Mouse (Mus musculus) CH12.LX (cell line): ENCODE measurements at regions not wholly inside any gene's neighbourhood (a gene's known extent, or its start where the extent isn't known, plus 50 kb on each side); places are given as distances from the start of the nearest gene placed in this dataset.

Experiments
- DNase-seq: peaks from one replicate; pipeline ENCODE4 v3.0.0-alpha.2; 2013; ENCODE audit errors: extremely low read depth
- H3K27ac ChIP-seq: 2 replicates; pipeline ENCODE4 v1.5.1; 2012; ENCODE audit warnings: low read depth, mild to moderate bottlenecking, control low read depth, moderate library complexity; ENCODE audit not compliant: insufficient read depth
- H3K27me3 ChIP-seq: replicated peaks from 2 replicates; pipeline ENCODE3; 2012; ENCODE audit warnings: inconsistent platforms
- H3K36me3 ChIP-seq, 2 experiments: replicated peaks in 1 of 2; 2 replicates each; pipeline versions ENCODE3 to v1.6.1; 2012; ENCODE audit warnings: inconsistent platforms in 1 of 2, low read length in 1 of 2, mild to moderate bottlenecking in 1 of 2, mixed read lengths in 1 of 2, moderate library complexity in 1 of 2; ENCODE audit not compliant: control insufficient read depth in 1 of 2, insufficient read depth in 1 of 2
- H3K4me1 ChIP-seq, 2 experiments: 2 replicates each; pipeline ENCODE4 v1.6.1; 2012; ENCODE audit warnings: inconsistent platforms in 1 of 2, moderate library complexity in 1 of 2; ENCODE audit not compliant: insufficient read depth in 2 of 2, control insufficient read depth in 1 of 2
- H3K4me2 ChIP-seq: 2 replicates; pipeline ENCODE4 v1.6.1; 2012; ENCODE audit warnings: low read depth, mild to moderate bottlenecking, control low read depth; ENCODE audit not compliant: poor library complexity, insufficient read depth, severe bottlenecking
- H3K4me3 ChIP-seq, 3 experiments: fragments of 150-350 bp in 1 of 3; sonication (generic) in 1 of 3; replicated peaks in 1 of 3; 2 replicates each; pipeline versions ENCODE3 to v1.5.1; 2011 to 2012; ENCODE audit warnings: low read depth in 2 of 3, low read length in 2 of 3, mild to moderate bottlenecking in 2 of 3, moderate library complexity in 2 of 3, control low read depth in 1 of 3, improper control_type of control experiment in 1 of 3, inconsistent platforms in 1 of 3, mixed read lengths in 1 of 3; ENCODE audit not compliant: poor library complexity in 1 of 3
- H3K79me2 ChIP-seq: replicated peaks from 2 replicates; pipeline ENCODE4 v1.6.1; 2012; ENCODE audit warnings: mild to moderate bottlenecking, moderate library complexity; ENCODE audit not compliant: control insufficient read depth, poor library complexity, insufficient read depth, severe bottlenecking; ENCODE audit errors: extremely low read depth
- H3K9ac ChIP-seq: 2 replicates; pipeline ENCODE4 v1.6.1; 2012; ENCODE audit warnings: low read depth, mild to moderate bottlenecking, control low read depth, moderate library complexity; ENCODE audit not compliant: insufficient read depth
- H3K9me3 ChIP-seq: replicated peaks from 2 replicates; pipeline ENCODE3; 2012; ENCODE audit warnings: low read length, inconsistent platforms, mixed read lengths
- BHLHE40 ChIP-seq: IDR thresholded peaks from 2 replicates; pipeline ENCODE4 v1.6.1; 2011; ENCODE audit warnings: mild to moderate bottlenecking, low read depth, low read length, improper control_type of control experiment
- CHD1 ChIP-seq: IDR thresholded peaks from 2 replicates; pipeline ENCODE4 v1.6.1; 2012; ENCODE audit warnings: low read depth, low read length, improper control_type of control experiment, inconsistent platforms
- CHD2 ChIP-seq: IDR thresholded peaks from 2 replicates; pipeline ENCODE4 v1.6.1; 2011; ENCODE audit warnings: low read length, improper control_type of control experiment
- E2F4 ChIP-seq: IDR thresholded peaks from 2 replicates; pipeline ENCODE4 v1.6.1; 2011; ENCODE audit warnings: low read depth, low read length, improper control_type of control experiment; ENCODE audit not compliant: insufficient replicate concordance
- EP300 ChIP-seq: IDR thresholded peaks from 2 replicates; pipeline ENCODE4 v1.6.1; 2011; ENCODE audit warnings: low read length, improper control_type of control experiment
- ETS1 ChIP-seq: conservative IDR thresholded peaks from 2 replicates; pipeline ENCODE4 v1.6.1; 2012; ENCODE audit warnings: low read depth, mild to moderate bottlenecking, inconsistent platforms, low read length, improper control_type of control experiment, moderate library complexity
- IRF4 ChIP-seq: IDR thresholded peaks from 2 replicates; pipeline ENCODE4 v1.6.1; 2014; ENCODE audit warnings: low read depth, mild to moderate bottlenecking, inconsistent platforms, low read length, improper control_type of control experiment
- JUND ChIP-seq: conservative IDR thresholded peaks from 2 replicates; pipeline ENCODE4 v1.6.1; 2011; ENCODE audit warnings: low read depth, low read length, improper control_type of control experiment
- KAT2A ChIP-seq: IDR thresholded peaks from 2 replicates; pipeline ENCODE4 v1.6.1; 2012; ENCODE audit warnings: low read length, improper control_type of control experiment, inconsistent platforms; ENCODE audit not compliant: insufficient replicate concordance
- MAFK ChIP-seq: IDR thresholded peaks from 2 replicates; pipeline ENCODE4 v1.6.1; 2011; ENCODE audit warnings: low read length, improper control_type of control experiment; ENCODE audit not compliant: insufficient replicate concordance
- MAZ ChIP-seq: IDR thresholded peaks from 2 replicates; pipeline ENCODE4 v1.6.1; 2012; ENCODE audit warnings: low read depth, mild to moderate bottlenecking, inconsistent platforms, low read length, improper control_type of control experiment, moderate library complexity
- MXI1 ChIP-seq: IDR thresholded peaks from 2 replicates; pipeline ENCODE4 v1.6.1; 2011; ENCODE audit warnings: mild to moderate bottlenecking, low read depth, low read length, improper control_type of control experiment
- NELFE ChIP-seq: IDR thresholded peaks from 2 replicates; pipeline ENCODE4 v1.6.1; 2011; ENCODE audit warnings: low read depth, low read length, improper control_type of control experiment
- NRF1 ChIP-seq: IDR thresholded peaks from 2 replicates; pipeline ENCODE4 v1.6.1; 2014; ENCODE audit warnings: low read depth, mild to moderate bottlenecking, inconsistent platforms, low read length, improper control_type of control experiment, moderate library complexity
- PAX5 ChIP-seq: IDR thresholded peaks from 2 replicates; pipeline ENCODE4 v1.6.1; 2012; ENCODE audit warnings: low read length, inconsistent platforms, mixed read lengths
- POLR2A ChIP-seq: IDR thresholded peaks from 2 replicates; pipeline ENCODE4 v1.6.1; 2011; ENCODE audit warnings: low read depth, mild to moderate bottlenecking, improper control_type of control experiment, low read length
- RAD21 ChIP-seq: IDR thresholded peaks from 2 replicates; pipeline ENCODE4 v1.6.1; 2011; ENCODE audit warnings: low read depth, mild to moderate bottlenecking, low read length, improper control_type of control experiment, moderate library complexity
- SIN3A ChIP-seq: IDR thresholded peaks from 2 replicates; pipeline ENCODE4 v1.6.1; 2012; ENCODE audit warnings: low read length, improper control_type of control experiment, inconsistent platforms
- TCF12 ChIP-seq: IDR thresholded peaks from 2 replicates; pipeline ENCODE4 v1.6.1; 2014; ENCODE audit warnings: low read depth, mild to moderate bottlenecking, inconsistent platforms, low read length, improper control_type of control experiment
- UBTF ChIP-seq: IDR thresholded peaks from 2 replicates; pipeline ENCODE4 v1.6.1; 2012; ENCODE audit warnings: low read depth, mild to moderate bottlenecking, inconsistent platforms, low read length, improper control_type of control experiment, moderate library complexity
- USF2 ChIP-seq: conservative IDR thresholded peaks from 2 replicates; pipeline ENCODE4 v1.6.1; 2011; ENCODE audit warnings: low read depth, low read length, improper control_type of control experiment
- ZC3H11A ChIP-seq: IDR thresholded peaks from 2 replicates; pipeline ENCODE4 v1.6.1; 2012; ENCODE audit warnings: low read depth, mild to moderate bottlenecking, inconsistent platforms, low read length, improper control_type of control experiment
- ZMIZ1 ChIP-seq: IDR thresholded peaks from 2 replicates; pipeline ENCODE4 v1.6.1; 2012; ENCODE audit warnings: low read depth, mild to moderate bottlenecking, inconsistent platforms, low read length, improper control_type of control experiment
- ZNF384 ChIP-seq: IDR thresholded peaks from 2 replicates; pipeline ENCODE4 v1.6.1; 2012; ENCODE audit warnings: low read depth, low read length, improper control_type of control experiment, inconsistent platforms
- dilution Hi-C: fragments of 300-500 bp; cut with MboI; formaldehyde crosslinking; loops from 2 replicates; pipeline ENCODE4 v1.14.3; 2020; ENCODE audit warnings: low sequenced_read_pairs; ENCODE audit not compliant: extremely low pct_unique_long_range_greater_than_20kb, extremely low pct_ligation_motif_present
- in situ Hi-C: fragments of 300-500 bp; cut with MboI; formaldehyde crosslinking; loops from 3 replicates; pipeline ENCODE4 v1.14.3; 2019; ENCODE audit warnings: low sequenced_read_pairs, low pct_ligation_motif_present, low pct_unique_long_range_greater_than_20kb, mixed read lengths

GRCm38 (mm10) chr8:88435686-88436085 lies 73.7 kb upstream of the Brd7 start:
- H3K36me3 ChIP-seq = no peaks in the 10 kb centered on the region
- no peak for DNase-seq
- peaks cover 2% of the 10 kb centered on the region for H3K9me3 ChIP-seq
- H3K27me3 ChIP-seq = peaks cover 70% of the 10 kb centered on the region
- TF ChIP-seq EP300 (no peak), JUND (no peak), PAX5 (no peak), ZNF384 (no peak), MAZ (no peak), POLR2A (no peak), BHLHE40 (no peak), IRF4 (no peak), NRF1 (no peak), UBTF (no peak), KAT2A (no peak), USF2 (no peak), CHD2 (no peak), ZMIZ1 (no peak), CHD1 (no peak), MXI1 (no peak)
- no peak overlapping the region for H3K4me2 ChIP-seq
- H3K4me3 ChIP-seq = no peak overlapping the region
- dilution Hi-C loops (no loop called here), in situ Hi-C loops (no loop called here)
- no peak overlapping the region for H3K9ac ChIP-seq
- no peak overlapping the region for H3K27ac ChIP-seq
- H3K4me1 ChIP-seq = peaks cover 0 to 7% of the 10 kb centered on the region in 2 experiments; a peak in 2 of 4 replicates
- H3K79me2 ChIP-seq = no peaks in the 10 kb centered on the region

GRCm38 (mm10) chr8:88440219-88440618 lies 78.2 kb upstream of the Brd7 start:
- Histone ChIP-seq H3K4me3 (no peak overlapping the region), H3K36me3 (no peaks in the 10 kb centered on the region), H3K27me3 (peaks cover 68% of the 10 kb centered on the region), H3K4me1 (peaks cover 0 to 7% of the 10 kb centered on the region in 2 experiments; a peak in 2 of 4 replicates), H3K9me3 (peaks cover 2% of the 10 kb centered on the region), H3K27ac (no peak overlapping the region), H3K79me2 (no peaks in the 10 kb centered on the region), H3K9ac (no peak overlapping the region), H3K4me2 (no peak overlapping the region)
- dilution Hi-C loops (no loop called here), in situ Hi-C loops (no loop called here)
- TF ChIP-seq E2F4 (no peak), NELFE (no peak), ZMIZ1 (no peak), ETS1 (no peak), SIN3A (no peak), IRF4 (no peak), NRF1 (no peak), TCF12 (no peak), ZC3H11A (no peak), RAD21 (no peak), UBTF (no peak), PAX5 (no peak), KAT2A (no peak), MAFK (no peak)
- DNase-seq = no peak
